Mouse (Mus musculus) Muller cell, postnatal 12 days (primary cell): ENCODE data around the gene Klf17.
"Not testable (repeated sequence)": the region's sequence is repeated elsewhere in the genome, so short reads cannot be mapped to it uniquely, and the experiment has no call there.

Experiments
- DNase-seq: peaks from one replicate; pipeline ENCODE4 v3.0.0-alpha.2; 2015; ENCODE audit errors: inconsistent ontology term

Gene Klf17

DNA sequence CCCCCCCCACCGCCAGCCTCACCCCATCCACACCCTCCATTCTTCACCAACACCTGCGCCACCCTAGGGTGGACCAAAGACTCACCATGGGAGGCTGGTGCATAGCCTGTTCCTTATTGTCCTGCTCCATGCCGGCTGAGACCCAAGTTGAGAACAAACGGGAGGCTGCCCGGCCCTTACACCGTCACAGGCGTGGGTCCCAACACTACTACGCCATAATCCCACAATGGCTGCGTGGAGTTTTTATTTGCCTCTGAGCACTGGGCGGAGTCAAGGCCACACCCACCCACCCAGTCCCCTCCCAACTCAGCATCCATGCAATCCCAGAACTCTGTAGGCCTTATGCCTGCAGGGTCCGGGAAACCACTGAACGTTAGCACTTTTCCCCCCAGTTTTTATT, at the start of gene Klf17:
TSS of gene Klf17 (minus strand) at position 233 of the 400 bp plus-strand sequence.
- DNase-seq = no peak

DNA sequence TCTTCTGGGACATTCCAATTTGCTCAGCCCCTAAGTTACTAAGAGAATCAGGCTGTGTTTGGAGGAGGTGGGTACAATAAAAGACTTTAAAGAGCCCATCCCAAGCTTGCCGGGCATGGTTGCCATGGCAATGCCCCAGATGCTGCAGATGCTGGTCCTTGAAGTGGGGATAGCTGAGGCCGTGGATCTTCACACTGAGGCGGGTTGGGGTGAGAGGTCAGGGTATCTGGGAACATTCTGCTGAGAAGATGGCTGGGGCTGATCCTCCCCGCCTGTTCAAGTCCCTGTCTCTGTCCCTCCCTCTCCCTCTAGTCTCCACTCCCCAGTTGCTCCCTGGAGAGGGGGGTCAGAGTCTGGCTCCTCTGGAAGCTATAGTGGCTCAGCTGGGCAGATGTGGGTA, 48.9 kb upstream of the Klf17 start:
- DNase-seq = no peak

DNA sequence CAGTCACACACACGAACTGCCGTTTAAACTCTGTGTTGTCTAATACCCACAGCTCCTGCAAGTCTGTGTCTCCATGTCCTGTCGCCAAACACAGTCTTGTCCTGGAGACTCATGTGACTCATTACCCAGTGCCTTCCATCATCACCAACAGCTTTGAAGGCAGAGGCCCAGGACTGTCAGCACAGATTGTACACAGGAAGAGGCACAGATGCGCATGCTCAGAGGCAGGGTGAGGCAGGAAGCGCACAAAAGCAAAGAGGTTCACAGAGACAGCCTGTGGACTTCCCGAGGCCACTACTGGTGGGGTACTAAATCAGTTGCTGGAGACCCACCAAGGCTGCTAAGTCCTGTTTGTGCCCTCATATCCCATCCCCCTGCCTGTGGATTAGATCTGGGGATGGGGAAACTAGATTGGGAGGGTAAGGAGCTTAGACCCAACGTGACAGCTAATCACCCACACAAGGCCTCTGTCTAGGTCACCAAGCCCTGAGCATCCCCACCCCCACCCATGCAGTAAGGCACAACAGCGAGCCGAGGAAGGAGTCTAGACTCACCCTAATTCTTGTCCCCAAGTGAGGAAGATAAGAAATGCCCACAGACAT, 48.2 kb upstream of the Klf17 start:
- DNase-seq = no peak

DNA sequence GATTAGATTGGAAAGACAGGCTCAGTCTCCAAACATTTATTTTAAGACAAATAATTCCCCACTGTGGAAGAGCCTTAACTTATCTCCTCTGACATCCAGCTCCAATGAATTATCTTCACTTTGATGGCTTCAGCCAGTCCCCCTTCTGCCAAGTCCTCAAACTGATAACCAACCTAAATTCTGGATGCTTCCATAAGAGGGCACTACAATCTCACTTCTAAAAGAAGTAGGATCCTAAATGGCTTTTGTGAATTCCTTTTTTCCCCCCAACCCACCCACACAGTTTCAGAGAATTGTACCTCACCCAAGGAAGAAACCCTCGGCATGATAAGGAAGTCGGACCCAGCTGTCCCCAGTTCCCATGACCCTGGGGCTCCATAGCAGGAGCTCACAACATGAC, 45.5 kb upstream of the Klf17 start:
- DNase-seq = no peak

DNA sequence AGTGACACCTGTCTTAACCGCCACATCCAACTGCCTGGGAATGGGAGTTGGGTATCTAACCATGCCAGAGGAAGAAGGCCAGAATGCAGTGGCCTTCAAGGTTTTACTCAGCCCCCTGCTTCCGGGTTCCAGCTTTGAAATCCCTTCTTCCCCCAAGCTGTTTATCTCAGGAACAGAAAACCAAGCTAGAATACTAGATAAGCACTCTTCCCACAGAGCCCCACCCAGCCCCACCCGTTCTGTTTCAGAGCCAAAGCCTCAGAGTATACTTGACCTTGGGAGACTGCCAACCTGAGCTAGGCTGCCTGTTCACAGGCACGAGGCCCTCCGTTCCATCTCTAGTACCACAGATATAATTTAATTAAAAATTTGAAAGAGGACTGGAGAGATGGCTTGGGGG, 41.5 kb upstream of the Klf17 start:
- DNase-seq = no peak

DNA sequence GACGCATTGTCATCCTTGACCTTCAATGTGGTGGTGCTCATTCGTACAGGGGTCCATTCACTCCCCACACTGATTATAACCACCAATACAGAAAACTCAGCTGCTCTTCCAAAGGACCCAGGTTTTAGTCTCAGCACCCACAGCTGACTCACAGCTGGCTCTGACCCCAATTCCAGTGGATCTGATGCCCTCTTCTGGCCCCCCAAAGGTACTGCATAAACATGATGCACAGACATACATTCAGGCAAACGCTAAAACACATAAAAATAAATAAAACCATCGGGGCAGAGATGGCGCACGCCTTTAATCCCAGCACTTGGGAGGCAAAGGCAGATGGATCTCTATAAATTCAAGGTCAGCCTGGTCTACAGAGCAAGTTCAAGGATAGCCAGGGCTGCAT, 34.5 kb upstream of the Klf17 start:
- DNase-seq = no peak

DNA sequence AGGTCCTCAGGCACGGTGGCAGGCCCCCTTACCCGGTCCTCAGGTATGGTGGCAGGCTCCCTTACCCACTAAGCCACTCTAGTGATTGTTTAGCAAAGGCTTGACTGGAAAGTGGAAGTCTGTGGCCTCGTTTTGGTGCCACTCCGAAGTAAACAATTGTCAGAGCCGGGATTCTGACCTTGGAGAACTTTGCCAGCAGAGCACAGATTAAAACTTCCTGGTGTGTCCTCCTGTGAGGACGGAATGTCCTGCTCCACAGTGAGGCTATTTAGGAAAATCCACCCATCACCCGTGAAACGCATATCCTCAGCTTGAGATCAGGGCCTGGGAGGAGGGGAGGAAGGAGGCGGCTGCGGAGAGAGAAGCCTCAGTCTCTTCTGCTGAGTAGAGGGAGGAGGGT, 22.9 kb upstream of the Klf17 start:
- DNase-seq = no peak

DNA sequence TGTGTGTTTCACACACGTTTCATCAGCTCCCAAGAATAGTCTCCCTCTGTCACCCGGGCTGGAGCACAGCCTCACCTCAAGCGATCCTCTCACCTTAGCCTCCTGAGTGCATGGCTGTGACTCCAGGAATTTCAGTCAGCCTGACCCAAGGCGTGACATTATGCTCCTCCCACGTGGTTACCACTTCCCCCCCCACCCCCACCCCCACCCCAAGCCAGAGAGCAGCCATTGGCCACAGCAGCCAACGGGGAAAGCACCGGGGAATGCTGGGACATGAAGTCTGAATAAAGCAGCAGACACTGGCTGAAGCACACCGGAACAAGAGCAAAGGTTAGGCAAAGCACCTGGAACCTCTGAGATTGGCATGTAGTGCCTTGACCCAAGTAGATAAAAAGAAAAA, 21.5 kb upstream of the Klf17 start:
- peak; percentile 6 for DNase-seq

DNA sequence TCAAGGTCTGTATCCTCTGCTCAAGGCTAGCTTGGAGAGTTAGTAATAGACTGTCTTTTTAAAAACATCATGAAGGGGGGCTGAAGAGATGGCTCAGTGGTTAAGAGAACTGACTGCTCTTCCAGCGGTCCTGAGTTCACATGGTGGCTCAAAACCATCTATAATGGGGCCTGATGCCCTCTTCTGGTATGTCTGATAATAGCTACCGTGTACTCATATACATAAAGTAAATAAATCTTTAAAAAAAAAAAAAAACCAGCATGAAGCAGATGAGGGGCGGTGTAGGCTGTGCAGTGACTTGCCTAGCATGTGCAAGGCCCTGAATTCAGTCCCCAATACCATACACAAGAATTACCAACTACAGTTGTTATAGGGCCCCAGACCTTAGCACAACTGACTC, 17.5 kb upstream of the Klf17 start:
- no peak for DNase-seq

DNA sequence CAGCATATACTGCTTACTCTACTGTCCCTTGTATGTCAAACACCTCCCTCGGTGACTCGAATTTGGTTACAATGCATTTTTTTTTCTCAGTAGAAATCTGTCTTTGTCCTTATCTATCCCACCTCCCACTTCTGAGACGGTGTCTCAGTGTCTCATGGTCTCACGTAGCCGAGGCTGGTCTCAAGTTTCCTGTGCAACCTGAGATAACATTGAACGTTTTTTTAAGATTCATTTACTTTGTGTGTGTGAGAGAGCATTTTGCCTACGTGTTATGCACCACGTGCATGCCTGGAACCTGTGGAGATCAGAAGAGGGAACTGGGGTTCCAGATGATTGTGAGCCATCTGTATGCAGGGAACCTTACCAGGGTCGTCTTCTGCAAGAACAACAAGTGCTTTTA, 7.5 kb upstream of the Klf17 start:
- DNase-seq = no peak

DNA sequence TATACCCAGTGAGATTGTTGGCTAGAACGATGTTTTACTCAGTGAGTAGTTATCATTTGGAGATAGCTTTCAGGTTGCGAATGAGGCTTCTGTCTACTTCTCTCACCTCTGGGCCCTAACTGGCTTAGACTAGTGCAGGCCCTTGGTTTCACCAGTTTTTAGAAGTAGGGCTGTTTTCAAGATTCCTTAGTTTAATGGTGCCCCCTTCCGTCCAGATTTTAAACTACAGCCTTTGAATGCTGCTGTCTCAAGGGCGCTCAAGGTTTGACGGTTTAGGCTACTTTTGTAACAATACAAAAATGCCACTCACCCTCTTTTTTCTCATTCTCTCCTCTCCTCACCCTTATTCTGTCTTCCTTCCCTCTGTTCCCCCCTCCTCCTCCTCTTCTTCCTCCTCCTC, 5.5 kb upstream of the Klf17 start:
- peak; percentile 53 for DNase-seq

DNA sequence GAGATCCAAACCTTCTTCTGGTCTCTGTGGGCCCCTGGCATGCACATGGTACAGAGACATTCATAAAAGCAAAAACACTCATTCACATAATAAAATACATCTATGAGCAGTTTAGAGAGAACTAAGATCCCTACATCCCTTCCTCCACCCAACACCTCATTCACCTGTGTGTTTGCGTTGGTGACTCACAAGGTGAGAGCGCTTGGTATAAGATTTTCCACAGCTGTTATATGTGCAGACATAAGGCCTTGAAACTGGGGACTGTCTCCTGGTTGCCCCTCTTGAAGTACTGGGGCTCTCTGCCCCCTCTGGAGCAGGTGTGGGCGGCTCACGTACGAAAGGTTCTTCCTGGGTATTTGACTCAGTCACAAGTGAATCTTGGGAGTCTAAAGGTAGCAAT, 5.3 kb downstream of the Klf17 start:
- DNase-seq = no peak

DNA sequence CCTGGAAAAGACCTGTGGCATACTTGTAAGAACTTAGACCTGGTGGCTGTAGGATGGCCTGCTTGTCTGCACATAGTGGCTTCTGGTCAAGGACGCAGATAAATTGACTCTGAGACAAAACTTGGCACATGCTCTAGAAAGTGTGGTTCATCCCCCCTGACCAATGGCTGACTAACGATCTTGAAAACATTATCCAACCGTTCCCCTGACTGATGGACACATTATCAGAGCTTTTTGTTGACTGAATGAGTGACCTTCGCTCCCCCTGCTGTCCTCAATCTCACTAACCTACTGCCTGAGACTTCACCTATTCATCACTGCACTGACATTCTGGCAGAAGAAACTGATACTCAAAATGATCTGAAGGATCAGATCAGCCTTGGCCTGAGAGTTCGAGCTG, 13.0 kb downstream of the Klf17 start:
- not testable (repeated sequence) for DNase-seq

DNA sequence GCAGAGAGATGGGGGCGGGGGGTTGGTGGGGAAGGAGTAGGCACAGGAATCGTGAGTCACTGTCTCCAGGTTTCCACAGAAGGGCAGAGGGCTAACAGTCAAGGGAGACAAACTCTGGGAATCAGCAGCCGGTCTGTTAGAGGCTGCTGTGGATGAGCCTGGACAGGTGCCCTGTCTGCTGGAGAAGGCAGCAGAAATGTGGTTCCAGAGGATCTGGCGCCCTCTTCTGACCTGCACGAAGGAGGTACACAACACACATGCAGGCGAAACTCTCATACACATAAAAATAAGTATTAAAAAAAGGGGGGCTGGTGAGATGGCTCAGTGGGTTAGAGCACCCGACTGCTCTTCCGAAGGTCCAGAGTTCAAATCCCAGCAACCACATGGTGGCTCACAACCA, 27.9 kb downstream of the Klf17 start:
- peak; percentile 0 for DNase-seq

DNA sequence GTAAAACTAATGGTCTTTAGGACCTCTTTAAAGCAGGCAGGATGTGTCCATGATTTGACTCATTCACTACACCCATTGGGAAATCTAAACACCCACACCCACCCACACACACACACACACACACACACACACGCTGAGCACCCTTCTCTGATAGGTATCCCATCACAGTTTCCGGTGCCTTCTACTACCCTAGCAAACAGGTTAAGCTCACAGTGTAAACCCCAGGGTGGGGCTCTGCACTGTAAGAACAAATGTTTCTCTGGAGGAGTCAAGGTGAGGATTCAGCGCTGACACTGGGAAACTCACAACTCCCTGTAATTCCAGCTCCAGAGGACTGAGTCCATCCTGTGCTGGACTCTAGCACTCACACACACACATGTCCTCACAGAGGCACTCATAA, 33.5 kb downstream of the Klf17 start:
- no peak for DNase-seq

DNA sequence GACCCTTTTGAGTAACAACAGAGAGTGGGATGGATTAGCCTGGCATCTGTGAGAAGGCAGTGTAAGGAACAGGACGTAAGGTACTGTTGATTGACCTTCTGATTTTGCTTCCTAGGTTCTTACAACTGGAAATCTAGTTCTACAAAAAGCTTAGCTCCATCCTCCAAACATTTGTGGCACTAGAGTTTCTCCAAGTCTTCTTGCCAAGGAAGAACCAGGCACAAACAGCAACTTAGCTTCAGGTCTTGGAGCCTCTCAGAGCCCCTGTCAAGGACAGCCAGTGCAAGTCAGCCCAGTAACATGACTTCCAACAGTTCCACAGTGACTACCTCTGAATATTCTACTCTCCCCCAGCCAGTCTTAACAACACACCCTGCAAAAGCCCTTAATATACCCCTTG, 41.3 kb downstream of the Klf17 start, which contains the start of gene Gm12845:
TSS of gene Gm12845 (plus strand) at position 301 of the 400 bp plus-strand sequence.
- no peak for DNase-seq

DNA sequence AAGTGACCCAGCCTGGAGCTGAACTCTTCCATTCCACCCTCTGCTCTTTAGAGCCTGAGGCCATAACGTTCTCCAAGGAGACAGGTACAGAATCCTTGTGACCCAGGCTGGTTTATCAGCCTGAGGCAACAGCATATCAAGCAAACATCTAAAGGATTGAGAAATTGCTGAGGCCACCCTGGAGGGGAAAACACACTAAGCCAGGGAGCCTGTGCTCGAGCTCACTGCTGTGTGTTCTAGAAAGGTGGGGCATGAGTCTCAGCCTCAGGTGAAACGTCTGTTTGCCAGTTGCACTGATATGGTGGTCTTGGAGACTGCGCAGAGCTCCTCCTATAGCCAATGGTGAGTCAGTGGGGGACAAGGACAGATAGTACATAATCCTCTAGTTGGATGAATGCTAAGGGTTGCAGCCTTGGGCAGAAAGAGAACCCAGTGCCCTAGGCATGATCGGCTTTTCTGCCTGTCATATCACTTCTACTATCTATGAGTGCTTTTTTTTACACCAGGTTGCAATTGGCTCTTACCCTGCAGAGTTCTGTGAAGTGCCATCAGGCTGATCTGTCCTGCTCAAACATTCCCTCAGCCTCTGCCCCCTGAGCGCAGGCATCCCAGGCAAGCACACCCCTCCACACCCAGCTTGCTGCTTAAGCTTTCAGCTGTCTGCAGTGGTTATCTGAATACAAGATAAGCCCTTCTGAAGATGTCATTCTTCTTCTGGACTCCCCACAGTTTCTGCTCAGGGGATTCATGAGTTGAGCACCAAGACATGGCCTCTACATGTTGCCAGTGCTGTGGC, 51.9 kb downstream of the Klf17 start:
- DNase-seq = no peak

DNA sequence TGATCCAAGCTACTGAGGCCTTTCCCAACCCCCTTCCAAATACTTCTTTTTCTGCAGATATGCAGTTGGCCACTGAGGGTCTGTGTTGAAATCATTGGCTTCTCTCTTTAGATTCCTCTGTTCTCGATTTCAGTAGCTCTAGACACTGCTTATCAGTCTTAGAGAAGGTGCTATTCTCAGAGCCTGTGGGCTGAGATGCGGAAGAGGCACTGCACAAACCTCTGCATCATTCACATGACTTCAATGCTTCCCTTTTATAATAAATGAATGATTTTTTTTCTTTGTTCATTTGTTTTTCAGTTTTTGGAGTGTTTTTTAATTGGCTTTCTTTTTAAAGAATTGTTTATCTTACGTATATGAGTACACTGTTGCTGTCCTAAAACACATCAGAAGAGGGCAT, 53.1 kb downstream of the Klf17 start:
- no peak for DNase-seq

DNA sequence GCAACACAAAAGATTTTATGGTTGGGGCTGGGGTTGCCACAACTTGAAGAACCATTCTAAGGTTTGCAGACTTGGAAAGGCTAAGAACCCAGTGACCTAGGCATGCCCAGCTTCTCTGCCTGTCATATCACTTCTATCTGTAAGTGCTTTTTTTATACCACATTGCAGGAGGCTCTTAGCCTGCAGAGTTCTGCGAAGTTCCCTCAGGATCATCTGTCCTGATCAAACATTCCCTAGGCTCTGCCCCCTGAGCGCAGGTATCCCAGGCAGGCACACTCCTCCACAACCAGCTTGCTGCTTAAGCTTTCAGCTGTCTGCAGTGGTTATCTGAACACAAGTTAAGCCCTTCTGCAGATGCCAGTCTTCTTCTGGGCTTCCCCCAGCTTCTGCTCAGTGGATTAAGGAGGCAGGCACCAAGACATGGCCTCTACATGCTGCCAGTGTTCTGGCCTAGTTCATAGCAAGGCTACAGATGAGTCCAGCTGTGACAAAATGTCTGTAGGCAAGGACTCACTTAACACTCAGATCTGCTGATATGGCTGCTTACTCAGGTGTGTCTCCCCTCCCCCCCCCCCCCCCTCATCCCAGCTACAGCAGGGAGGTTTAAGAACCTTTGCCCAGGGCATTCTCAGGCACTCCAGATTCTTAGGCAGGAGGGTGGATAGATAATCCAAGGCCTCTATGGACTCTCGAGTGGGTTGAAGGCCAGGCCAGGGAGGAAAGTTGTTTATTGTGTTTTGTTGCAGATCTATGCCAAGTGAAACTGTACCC, 56.5 kb downstream of the Klf17 start:
- no peak for DNase-seq
